Mouse (Mus musculus) embryonic facial prominence, embryonic 15.5 days (tissue): ENCODE measurements around the gene Evi5. TPM values are rescaled to one million over a fixed set of nuclear protein-coding genes. Genes with fewer than 3 reads are reported as not detected.

Experiments used
- ATAC-seq: fragments of 200-750 bp; cut with Nextera tagmentation; 2 replicates; pipeline ENCODE4 v1.8.0; 2017; ENCODE audit warnings: low read depth, moderate TSS enrichment; ENCODE audit not compliant: insufficient number of reproducible peaks, low FRiP score, low TSS enrichment
- H3K27ac ChIP-seq: fragments of 300-500 bp; sonication (generic); replicated peaks from 2 replicates; pipeline ENCODE4 v1.5.1; 2015; ENCODE audit warnings: mild to moderate bottlenecking, inconsistent platforms
- H3K27me3 ChIP-seq: fragments of 300-500 bp; sonication (generic); 2 replicates; pipeline ENCODE4 v1.6.1; 2015; ENCODE audit warnings: inconsistent platforms
- H3K36me3 ChIP-seq: fragments of 300-500 bp; sonication (generic); 2 replicates; pipeline ENCODE4 v1.6.1; 2015; ENCODE audit warnings: mild to moderate bottlenecking, inconsistent platforms
- H3K4me1 ChIP-seq: fragments of 300-500 bp; sonication (generic); 2 replicates; pipeline ENCODE4 v1.6.1; 2015; ENCODE audit warnings: inconsistent platforms
- H3K4me2 ChIP-seq: fragments of 300-500 bp; sonication (generic); replicated peaks from 2 replicates; pipeline ENCODE4 v1.6.1; 2015; ENCODE audit warnings: mild to moderate bottlenecking, inconsistent platforms
- H3K4me3 ChIP-seq: fragments of 300-500 bp; sonication (generic); replicated peaks from 2 replicates; pipeline ENCODE4 v1.5.1; 2015; ENCODE audit warnings: mild to moderate bottlenecking, inconsistent platforms
- H3K9ac ChIP-seq: fragments of 300-500 bp; sonication (generic); 2 replicates; pipeline ENCODE4 v1.6.1; 2015; ENCODE audit warnings: inconsistent platforms
- H3K9me3 ChIP-seq: fragments of 300-500 bp; sonication (generic); replicated peaks from 2 replicates; pipeline ENCODE4 v1.6.1; 2016; ENCODE audit warnings: inconsistent platforms
- WGBS: fragments of 180-500 bp; shearing (Covaris S2); methylation state at CpG from one replicate; pipeline ENCODE4 v1.1.7; 2015; 5-methylcytosine and 5-hydroxymethylcytosine counted together
- polyA plus RNA-seq: library from polyadenylated mRNA; unstranded; fragments of >200 nt; fragmentation: Nextera tagmentation; extraction: Ambion mirVana; gene quantifications from 2 replicates; pipeline ENCODE4 v1.2.1, GENCODE M21; 2015

The Evi5 gene
- polyA plus RNA-seq, 1 experiment from 2014 or later, result 64.0 TPM

DNA sequence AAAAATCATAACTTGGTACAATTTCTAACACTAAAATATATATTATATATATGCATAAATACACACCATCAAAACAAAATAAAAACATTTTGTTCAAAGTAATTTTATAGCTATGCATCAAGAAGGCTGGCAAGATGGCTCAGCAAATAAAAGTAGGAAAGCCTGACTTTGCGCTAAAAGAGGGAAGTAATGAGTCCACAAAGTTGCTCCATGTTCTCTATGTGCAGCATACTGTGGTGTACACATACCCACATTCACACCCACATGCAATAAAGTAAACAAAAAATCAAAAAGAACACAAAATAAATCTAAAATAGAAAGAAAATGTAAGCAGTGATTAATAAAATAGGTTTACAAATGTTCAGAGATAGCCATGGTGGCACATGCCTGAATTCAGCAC, 99.0 kb downstream of the Evi5 start:
- WGBS, result 94% methylated on average over 1 of the region's 1 CpGs
- Histone ChIP-seq H3K4me3 (no peak overlapping the region), H3K4me1 (no peaks in the 10 kb centered on the region), H3K9ac (no peak overlapping the region), H3K27me3 (no peaks in the 10 kb centered on the region), H3K9me3 (no peaks in the 10 kb centered on the region), H3K36me3 (no peaks in the 10 kb centered on the region; the same call in 1 of the 2 replicates), H3K4me2 (no peak overlapping the region), H3K27ac (no peak overlapping the region)
- no peak for ATAC-seq

DNA sequence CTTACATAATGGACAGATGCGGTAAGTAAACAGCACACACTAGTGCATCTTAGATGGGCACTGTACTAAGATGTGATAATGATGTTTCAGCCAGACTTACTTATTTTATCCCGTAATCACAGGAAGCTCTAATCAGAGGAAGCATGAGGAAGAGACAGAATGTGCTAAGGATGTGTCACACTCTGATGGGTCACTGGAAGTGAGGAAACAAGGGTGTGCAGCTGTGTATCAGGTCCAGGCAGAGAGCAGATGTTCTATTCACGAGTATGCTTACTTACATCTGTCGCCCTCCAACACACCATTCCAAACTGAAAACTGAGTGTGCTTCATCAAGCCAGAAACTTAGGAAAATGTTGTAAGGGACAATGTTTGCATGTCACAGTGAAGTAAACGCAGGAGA, 102.9 kb downstream of the Evi5 start:
- H3K27me3 ChIP-seq, result no peaks in the 10 kb centered on the region
- ATAC-seq, result no peak
- no peak overlapping the region for H3K27ac ChIP-seq
- H3K4me2 ChIP-seq, result no peak overlapping the region
- WGBS, result 82% methylated on average over 5 of the region's 5 CpGs
- no peak overlapping the region for H3K9ac ChIP-seq
- peaks cover 3% of the 10 kb centered on the region; the same call in 1 of the 2 replicates for H3K36me3 ChIP-seq
- no peaks in the 10 kb centered on the region for H3K4me1 ChIP-seq
- H3K4me3 ChIP-seq, result no peak overlapping the region
- no peaks in the 10 kb centered on the region for H3K9me3 ChIP-seq

DNA sequence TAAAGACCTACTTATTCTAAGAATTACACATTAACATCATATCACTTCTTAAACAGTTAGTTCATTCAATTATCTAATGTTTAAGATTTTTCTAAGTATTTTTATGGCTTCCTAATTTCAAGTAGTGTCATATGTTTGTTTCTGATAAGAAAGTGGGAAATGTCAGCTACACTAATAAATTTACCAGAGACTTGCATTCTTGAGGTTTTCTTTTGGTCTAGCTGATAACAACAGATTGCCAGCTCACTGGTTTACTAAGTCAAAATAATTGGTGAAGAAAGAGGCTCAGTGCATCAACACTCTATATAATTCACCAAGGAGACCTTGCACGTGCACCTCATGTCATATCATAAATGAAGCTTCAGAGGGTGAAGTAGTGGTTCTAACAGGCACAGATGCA, 106.7 kb downstream of the Evi5 start:
- H3K4me1 ChIP-seq, result no peaks in the 10 kb centered on the region
- no peak overlapping the region for H3K4me3 ChIP-seq
- H3K27me3 ChIP-seq, result no peaks in the 10 kb centered on the region
- no peak for ATAC-seq
- no peaks in the 10 kb centered on the region for H3K9me3 ChIP-seq
- H3K4me2 ChIP-seq, result no peak overlapping the region
- no peak overlapping the region for H3K27ac ChIP-seq
- H3K36me3 ChIP-seq, result peaks cover 3% of the 10 kb centered on the region; the same call in 1 of the 2 replicates
- H3K9ac ChIP-seq, result no peak overlapping the region
- WGBS, result 97% methylated on average over 1 of the region's 1 CpGs

DNA sequence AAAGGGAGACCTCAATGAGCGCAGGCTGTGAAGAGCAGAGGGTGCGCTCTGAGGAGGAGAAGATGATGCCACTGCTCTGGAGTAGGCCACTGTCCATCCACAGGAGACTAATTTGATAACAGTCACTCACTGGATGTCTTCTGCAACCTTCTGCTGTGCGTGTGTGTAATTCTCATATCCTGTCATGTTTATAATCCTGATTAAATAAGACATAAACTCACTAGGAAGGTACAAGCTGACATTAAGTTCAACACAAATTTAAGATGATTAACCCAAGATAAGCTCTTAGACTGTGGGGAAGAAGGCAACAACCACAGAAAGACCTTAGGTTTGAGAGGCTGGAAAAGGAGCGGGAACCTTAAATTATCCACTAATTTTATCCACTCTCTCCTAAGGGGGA, 109.0 kb downstream of the Evi5 start:
- Histone ChIP-seq H3K36me3 (peaks cover 3% of the 10 kb centered on the region; the same call in 1 of the 2 replicates), H3K27ac (no peak overlapping the region), H3K27me3 (no peaks in the 10 kb centered on the region), H3K9me3 (no peaks in the 10 kb centered on the region), H3K9ac (no peak overlapping the region), H3K4me1 (no peaks in the 10 kb centered on the region), H3K4me3 (no peak overlapping the region), H3K4me2 (no peak overlapping the region)
- WGBS, result 94% methylated on average over 4 of the region's 4 CpGs
- ATAC-seq, result no peak

DNA sequence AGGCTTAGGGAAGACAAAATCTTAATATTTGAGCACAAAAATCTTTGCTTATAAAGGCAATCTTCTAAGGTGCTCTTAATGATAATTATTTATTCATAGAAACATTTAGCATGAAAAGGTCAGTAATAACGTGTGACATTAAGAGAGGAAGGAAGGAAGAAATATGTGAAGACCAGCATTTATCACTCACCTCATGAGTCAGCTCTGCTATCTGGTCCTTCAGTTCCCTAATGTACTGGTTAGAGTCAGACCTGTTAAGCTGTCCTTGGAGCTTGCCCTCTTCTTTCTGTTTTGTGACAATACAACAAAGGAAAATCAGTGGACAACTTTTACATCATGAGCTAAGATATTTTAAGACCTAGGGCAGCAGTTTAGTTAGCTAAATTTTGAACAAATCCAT, 110.4 kb downstream of the Evi5 start:
- no peaks in the 10 kb centered on the region for H3K27me3 ChIP-seq
- peaks cover 3% of the 10 kb centered on the region; the same call in 1 of the 2 replicates for H3K36me3 ChIP-seq
- no peak overlapping the region for H3K4me2 ChIP-seq
- no peak for ATAC-seq
- 70% methylated on average over 1 of the region's 1 CpGs for WGBS
- H3K4me3 ChIP-seq, result no peak overlapping the region
- no peaks in the 10 kb centered on the region for H3K9me3 ChIP-seq
- H3K9ac ChIP-seq, result no peak overlapping the region
- H3K27ac ChIP-seq, result no peak overlapping the region
- H3K4me1 ChIP-seq, result no peaks in the 10 kb centered on the region

DNA sequence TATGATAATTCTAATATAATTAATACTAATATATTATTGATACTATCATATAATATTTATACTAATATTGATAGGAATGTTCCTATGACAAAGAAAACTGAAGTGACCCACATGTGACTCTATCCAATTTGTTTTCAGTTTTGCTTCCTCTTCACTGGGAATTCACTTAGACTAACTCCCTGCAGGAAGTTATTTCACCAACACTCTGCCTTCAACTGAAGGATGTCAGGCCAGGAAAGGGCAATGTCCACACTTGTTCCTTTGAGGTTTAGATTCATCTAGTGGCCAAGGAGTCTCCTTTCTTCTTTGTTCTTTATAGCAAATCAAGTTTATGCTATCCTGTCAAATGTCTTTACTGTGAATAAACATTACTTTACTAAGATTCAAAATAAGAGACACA, 111.2 kb downstream of the Evi5 start:
- no peak overlapping the region for H3K4me2 ChIP-seq
- H3K36me3 ChIP-seq, result peaks cover 3% of the 10 kb centered on the region; the same call in 1 of the 2 replicates
- no peak for ATAC-seq
- no peaks in the 10 kb centered on the region for H3K4me1 ChIP-seq
- no peaks in the 10 kb centered on the region for H3K27me3 ChIP-seq
- no peak overlapping the region for H3K27ac ChIP-seq
- H3K9ac ChIP-seq, result no peak overlapping the region
- no peaks in the 10 kb centered on the region for H3K9me3 ChIP-seq
- no peak overlapping the region for H3K4me3 ChIP-seq

DNA sequence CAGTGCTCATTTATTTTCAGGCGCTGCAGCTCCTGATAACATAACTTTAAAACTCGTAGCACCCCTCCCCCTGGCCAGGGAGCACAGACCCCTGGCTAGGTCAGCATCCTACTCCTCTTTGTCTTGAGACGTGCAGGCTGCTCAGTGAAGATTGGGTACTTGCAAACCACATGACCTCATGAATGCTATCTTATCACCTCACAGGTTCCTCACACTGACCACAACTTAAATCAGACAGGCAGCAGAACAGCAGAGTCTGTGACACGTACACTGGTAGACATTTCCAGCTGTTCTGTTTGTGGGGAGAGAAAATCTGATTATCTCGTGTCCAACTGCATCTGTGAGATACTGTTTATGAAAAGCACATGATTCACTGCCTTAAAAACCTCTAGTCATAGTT, 115.8 kb downstream of the Evi5 start:
- H3K4me1 ChIP-seq, result no peaks in the 10 kb centered on the region
- no peak overlapping the region for H3K4me2 ChIP-seq
- no peak overlapping the region for H3K4me3 ChIP-seq
- ATAC-seq, result no peak
- 67% methylated on average over 5 of the region's 5 CpGs for WGBS
- no peak overlapping the region for H3K9ac ChIP-seq
- H3K36me3 ChIP-seq, result peaks cover 4% of the 10 kb centered on the region
- no peaks in the 10 kb centered on the region for H3K9me3 ChIP-seq
- H3K27ac ChIP-seq, result no peak overlapping the region
- H3K27me3 ChIP-seq, result no peaks in the 10 kb centered on the region

DNA sequence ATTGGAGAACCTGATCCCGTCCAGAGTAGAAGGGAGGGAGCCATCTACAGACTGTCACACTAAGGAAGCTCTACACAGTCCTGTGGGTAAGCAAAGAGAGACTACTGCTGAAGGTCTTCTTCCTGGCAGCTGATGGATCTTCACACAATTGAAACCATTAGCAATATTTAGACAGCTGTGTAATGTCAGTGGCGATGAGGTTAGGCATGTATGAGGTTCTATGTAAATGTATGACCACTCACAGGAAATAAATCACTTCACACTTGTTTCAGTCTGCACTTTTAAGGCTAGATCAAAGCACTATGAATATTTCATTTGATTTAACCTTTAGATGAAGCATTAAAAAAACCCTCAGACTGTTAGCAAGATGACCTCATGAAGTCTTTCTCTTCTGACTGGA, 118.8 kb downstream of the Evi5 start:
- WGBS, result 64% methylated on average over 2 of the region's 2 CpGs
- peaks cover 4% of the 10 kb centered on the region for H3K36me3 ChIP-seq
- no peak overlapping the region for H3K4me2 ChIP-seq
- H3K9me3 ChIP-seq, result no peaks in the 10 kb centered on the region
- H3K4me3 ChIP-seq, result no peak overlapping the region
- no peaks in the 10 kb centered on the region for H3K27me3 ChIP-seq
- no peak overlapping the region for H3K9ac ChIP-seq
- H3K4me1 ChIP-seq, result no peaks in the 10 kb centered on the region
- H3K27ac ChIP-seq, result no peak overlapping the region
- ATAC-seq, result no peak

DNA sequence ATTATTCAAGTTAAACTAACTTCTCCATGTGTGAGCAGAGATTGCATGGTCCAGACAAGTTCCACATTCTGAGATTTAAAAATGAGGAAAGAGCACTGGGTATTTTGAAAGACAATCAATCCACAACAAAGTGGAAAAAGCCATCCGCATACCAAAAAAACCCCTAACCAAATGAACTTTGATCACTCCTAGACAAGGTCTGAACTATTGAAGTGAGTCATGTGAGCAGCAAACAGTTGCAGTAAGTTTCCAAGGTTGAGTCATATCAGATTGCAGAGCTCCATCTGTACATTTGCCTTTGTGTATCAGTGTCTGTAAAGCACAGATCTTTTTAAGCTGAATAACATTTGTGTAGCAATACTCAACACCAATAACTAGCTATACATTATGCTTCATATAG, 120.2 kb downstream of the Evi5 start:
- Histone ChIP-seq H3K9ac (no peak overlapping the region), H3K36me3 (peaks cover 4% of the 10 kb centered on the region), H3K9me3 (no peaks in the 10 kb centered on the region), H3K4me3 (no peak overlapping the region), H3K27ac (no peak overlapping the region), H3K4me2 (no peak overlapping the region), H3K4me1 (no peaks in the 10 kb centered on the region), H3K27me3 (no peaks in the 10 kb centered on the region)
- ATAC-seq, result no peak
- WGBS, result 85% methylated on average over 1 of the region's 1 CpGs

DNA sequence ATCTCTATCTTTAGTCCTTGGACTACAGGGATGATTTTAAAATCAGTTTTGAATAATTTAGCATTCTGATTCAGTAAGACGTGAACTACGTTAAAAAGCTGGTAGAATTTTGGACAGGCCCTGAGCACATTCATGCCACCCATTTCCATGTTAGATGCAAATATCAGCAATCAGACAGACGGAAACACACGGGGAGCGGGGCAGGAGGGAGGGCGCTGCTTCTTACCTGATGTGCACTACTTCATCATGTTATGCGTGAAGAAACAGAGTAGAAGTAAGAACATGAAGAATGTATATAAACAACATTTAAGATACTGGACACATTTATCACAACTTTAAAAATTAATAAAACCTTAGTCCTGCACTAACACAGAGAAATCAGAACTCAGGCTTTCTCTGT, 121.3 kb downstream of the Evi5 start:
- Histone ChIP-seq H3K9ac (no peak overlapping the region), H3K4me2 (no peak overlapping the region), H3K9me3 (no peaks in the 10 kb centered on the region), H3K27ac (no peak overlapping the region), H3K36me3 (peaks cover 4% of the 10 kb centered on the region), H3K27me3 (no peaks in the 10 kb centered on the region), H3K4me3 (no peak overlapping the region), H3K4me1 (no peaks in the 10 kb centered on the region)
- 94% methylated on average over 7 of the region's 7 CpGs for WGBS
- no peak for ATAC-seq

DNA sequence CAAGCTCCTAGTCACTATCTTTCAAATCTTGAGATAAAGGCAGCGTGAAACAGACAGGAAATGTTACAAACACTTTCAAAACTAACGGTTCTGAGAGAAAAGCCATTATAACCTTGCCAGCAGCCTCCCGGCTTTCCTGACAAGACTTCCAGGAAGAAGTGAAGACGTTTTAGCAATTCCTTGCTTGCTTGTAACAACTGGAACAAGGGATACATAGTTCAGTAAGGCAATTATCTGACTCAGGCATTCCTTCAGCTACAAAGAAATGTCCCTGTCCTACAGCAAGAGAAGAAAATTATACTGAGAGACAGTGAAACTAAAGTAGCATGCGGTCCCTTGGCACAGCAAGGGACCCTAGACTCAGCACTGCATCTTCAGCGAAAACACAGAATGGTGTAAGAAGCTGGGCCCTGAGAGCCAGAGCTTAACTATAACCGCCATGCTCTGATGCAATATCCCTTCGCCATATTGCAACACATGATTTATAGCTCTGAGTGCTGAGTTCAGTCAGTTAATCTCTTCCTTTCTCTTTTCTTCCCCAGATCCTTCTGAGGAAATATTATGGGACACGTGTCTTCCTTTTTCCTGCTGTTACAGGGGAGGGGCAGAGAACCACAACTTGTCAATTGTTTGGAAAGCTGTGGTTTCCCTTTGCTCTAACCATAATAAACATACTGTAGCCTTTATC, 125.5 kb downstream of the Evi5 start:
- no peak for ATAC-seq
- Histone ChIP-seq H3K4me2 (no peak overlapping the region), H3K27me3 (no peaks in the 10 kb centered on the region), H3K36me3 (no peaks in the 10 kb centered on the region), H3K9ac (no peak overlapping the region), H3K4me1 (no peaks in the 10 kb centered on the region), H3K4me3 (no peak overlapping the region), H3K27ac (no peak overlapping the region), H3K9me3 (no peaks in the 10 kb centered on the region)
- 65% methylated on average over 9 of the region's 9 CpGs for WGBS

DNA sequence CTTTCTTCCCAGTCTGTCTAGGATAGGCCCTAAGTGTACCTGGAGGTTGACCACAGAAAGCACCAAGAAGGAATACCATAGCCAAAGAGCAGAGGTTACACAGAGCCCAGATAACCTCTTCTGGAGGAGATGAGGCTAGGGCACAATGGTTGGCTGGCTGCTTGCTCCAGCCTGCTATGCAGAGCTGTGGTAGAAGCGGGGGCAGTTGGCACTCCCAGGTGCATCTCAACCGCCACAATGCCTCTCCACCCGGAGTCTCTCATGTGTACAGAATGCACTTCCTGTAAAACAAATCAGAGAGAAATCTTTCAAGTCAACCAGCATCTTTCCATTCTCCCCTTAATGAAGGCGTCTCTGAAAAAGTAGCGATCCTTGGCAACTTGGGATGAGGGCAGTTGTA, 135.9 kb downstream of the Evi5 start:
- no peak overlapping the region for H3K27ac ChIP-seq
- H3K9me3 ChIP-seq, result no peaks in the 10 kb centered on the region
- no peaks in the 10 kb centered on the region for H3K36me3 ChIP-seq
- no peak for ATAC-seq
- H3K4me2 ChIP-seq, result no peak overlapping the region
- no peak overlapping the region for H3K4me3 ChIP-seq
- H3K27me3 ChIP-seq, result no peaks in the 10 kb centered on the region
- H3K9ac ChIP-seq, result no peak overlapping the region
- WGBS, result 91% methylated on average over 5 of the region's 5 CpGs
- no peaks in the 10 kb centered on the region for H3K4me1 ChIP-seq
